Mouse (Mus musculus) thymus, adult 2 months (tissue): Measurements from ENCODE around the gene Ube2e1.
A peak's percentile ranks its signal among the peaks of the same experiment; 100 is the strongest.

Source experiments
- CTCF ChIP-seq: fragments of 200-500 bp; IDR thresholded peaks from 2 replicates; pipeline ENCODE4 v1.5.1; 2012; ENCODE audit warnings: mild to moderate bottlenecking, control low read depth, low read length, moderate library complexity, borderline replicate concordance; ENCODE audit not compliant: control insufficient read depth, poor library complexity, insufficient read depth; ENCODE audit errors: extremely low read depth
- POLR2A ChIP-seq: fragments of 200-500 bp; IDR thresholded peaks from 2 replicates; pipeline ENCODE4 v1.6.1; 2012; ENCODE audit warnings: mild to moderate bottlenecking, low read length, control low read depth, moderate library complexity; ENCODE audit not compliant: control insufficient read depth, poor library complexity, insufficient read depth; ENCODE audit errors: extremely low read depth

DNA sequence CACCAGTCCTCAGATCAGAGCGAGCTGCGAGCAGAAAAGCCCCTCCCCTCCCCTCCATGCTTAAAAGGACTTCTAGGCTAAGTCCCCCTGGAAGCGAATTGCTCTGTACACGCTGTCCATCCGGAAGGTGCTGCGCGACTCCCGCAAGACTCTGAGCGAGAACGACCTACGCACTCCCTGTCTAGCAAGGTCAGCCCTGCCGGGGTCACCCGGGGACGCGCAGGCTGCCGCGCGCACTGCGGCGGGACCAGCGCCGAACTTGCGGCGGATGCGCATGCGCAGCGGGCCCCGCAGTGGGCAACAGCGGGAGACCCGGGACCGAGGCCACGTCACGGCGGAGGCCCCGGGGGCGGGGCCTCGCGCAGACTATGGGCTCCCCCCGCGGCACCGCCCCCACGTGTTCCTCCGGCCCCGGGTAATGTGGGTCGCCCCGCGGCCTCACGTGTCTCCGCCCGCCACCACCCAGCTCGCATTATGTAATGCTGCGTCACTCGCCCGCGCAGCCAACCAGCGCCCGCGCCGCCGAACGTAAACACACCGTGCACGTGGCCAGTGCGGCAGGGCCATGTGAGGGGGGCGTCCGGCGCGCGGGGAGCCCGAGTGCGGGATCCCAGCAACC lies 93.4 kb downstream of the Ube2e1 start:
- TF ChIP-seq CTCF (peak; percentile 24; the same call in 1 of the 2 replicates), POLR2A (peak; percentile 65; the same call in 1 of the 2 replicates)
